Mouse (Mus musculus) C2C12 (cell line): ENCODE data around the gene Ptpru. TPM values are rescaled to one million over a fixed set of nuclear protein-coding genes. Genes with fewer than 3 reads are reported as not detected.
A peak's percentile ranks its signal among the peaks of the same experiment; 100 is the strongest.

Experiments
- H3K27me3 ChIP-seq: one replicate; pipeline ENCODE4 v1.6.1; 2011; ENCODE audit not compliant: control insufficient read depth, insufficient read depth, insufficient read length
- H3K36me3 ChIP-seq: one replicate; pipeline ENCODE4 v1.6.1; 2011; ENCODE audit not compliant: control insufficient read depth, insufficient read depth
- H3K4me3 ChIP-seq: one replicate; pipeline ENCODE4 v1.5.1; 2011; ENCODE audit warnings: mild to moderate bottlenecking, control low read depth; ENCODE audit not compliant: poor library complexity, insufficient read depth, severe bottlenecking
- H3K79me2 ChIP-seq: one replicate; pipeline ENCODE4 v1.6.1; 2011; ENCODE audit not compliant: control insufficient read depth, insufficient read depth
- H3K79me3 ChIP-seq: one replicate; pipeline ENCODE4 v1.6.1; 2011; ENCODE audit warnings: low read depth, control low read depth
- H3ac ChIP-seq: one replicate; pipeline ENCODE3; 2011; ENCODE audit warnings: low read depth; ENCODE audit not compliant: control insufficient read depth, insufficient read length
- CEBPB ChIP-seq: IDR thresholded peaks from one replicate; pipeline ENCODE4 v1.6.1; 2011; ENCODE audit warnings: low read depth, mild to moderate bottlenecking, control low read depth, moderate library complexity
- CTCF ChIP-seq: IDR thresholded peaks from one replicate; pipeline ENCODE4 v1.5.1; 2011; ENCODE audit not compliant: control insufficient read depth, insufficient read depth, insufficient read length
- FOSL1 ChIP-seq: IDR thresholded peaks from one replicate; pipeline ENCODE4 v1.8.0; 2011; ENCODE audit warnings: mild to moderate bottlenecking, low read length; ENCODE audit not compliant: poor library complexity, insufficient read depth, severe bottlenecking
- MAX ChIP-seq: IDR thresholded peaks from one replicate; pipeline ENCODE4 v1.6.1; 2011; ENCODE audit warnings: mild to moderate bottlenecking, control low read depth
- MYOD1 ChIP-seq: IDR thresholded peaks from one replicate; pipeline ENCODE4 v1.6.1; 2011; ENCODE audit warnings: low read depth; ENCODE audit not compliant: control insufficient read depth, insufficient read length
- MYOG ChIP-seq: IDR thresholded peaks from one replicate; pipeline ENCODE4 v1.6.1; 2011; ENCODE audit not compliant: control insufficient read depth, insufficient read length; ENCODE audit errors: extremely low read depth
- USF1 ChIP-seq: IDR thresholded peaks from one replicate; pipeline ENCODE4 v1.6.1; 2011; ENCODE audit warnings: low read depth, mild to moderate bottlenecking, control low read depth, moderate library complexity
- polyA plus RNA-seq: library from polyadenylated mRNA; unstranded; fragments of >200 nt; fragmentation: generic; extraction: Trizol; gene quantifications from one replicate; pipeline ENCODE4 v1.2.1, GENCODE M21; 2012; ENCODE audit warnings: missing spikeins

Gene Ptpru
- polyA plus RNA-seq, 1 experiment = 0.07 TPM

- H3K27me3 ChIP-seq = no peaks in the 10 kb centered on the region
Observed at GRCm38 (mm10) chr4:131875242-131875641, 37.2 kb upstream of the Ptpru start.

GRCm38 (mm10) chr4:131874567-131874966 lies 36.5 kb upstream of the Ptpru start:
- Histone ChIP-seq H3K4me3 (peak overlapping the region; percentile 89), H3K79me2 (peaks cover 74% of the 10 kb centered on the region), H3K27me3 (no peaks in the 10 kb centered on the region), H3K36me3 (no peaks in the 10 kb centered on the region), H3K79me3 (peaks cover 60% of the 10 kb centered on the region), H3ac (peak overlapping the region; percentile 91)
- TF ChIP-seq USF1 = no peak
- TF ChIP-seq MAX = no peak
- no peak for TF ChIP-seq MYOD1
- no peak for TF ChIP-seq CTCF
- TF ChIP-seq CEBPB = no peak
- TF ChIP-seq MYOG = no peak

More at GRCm38 (mm10) chr4:131875242-131875641, 37.2 kb upstream of the Ptpru start:
- H3K4me3 ChIP-seq = peak overlapping the region; percentile 89
- peaks cover 81% of the 10 kb centered on the region for H3K79me2 ChIP-seq
- peak; percentile 14 for TF ChIP-seq MYOD1
- TF ChIP-seq CEBPB = no peak
- no peak for TF ChIP-seq USF1
- H3ac ChIP-seq = peak overlapping the region; percentile 47
- no peaks in the 10 kb centered on the region for H3K36me3 ChIP-seq
- H3K79me3 ChIP-seq = peaks cover 67% of the 10 kb centered on the region

- Histone ChIP-seq H3ac (peak overlapping the region; percentile 91), H3K79me2 (peaks cover 70% of the 10 kb centered on the region), H3K4me3 (peak overlapping the region; percentile 89), H3K79me3 (peaks cover 56% of the 10 kb centered on the region), H3K27me3 (no peaks in the 10 kb centered on the region), H3K36me3 (no peaks in the 10 kb centered on the region)
- TF ChIP-seq USF1 (no peak), CTCF (no peak), MYOG (no peak), MAX (no peak), FOSL1 (no peak), MYOD1 (no peak), CEBPB (no peak)
Observed at GRCm38 (mm10) chr4:131874169-131874536, 36.1 kb upstream of the Ptpru start.

- H3K79me2 ChIP-seq = peaks cover 64% of the 10 kb centered on the region
- H3ac ChIP-seq = peak within 1 kb of the TSS; percentile 91
- TF ChIP-seq MYOD1 (peak; percentile 40), MAX (peak; percentile 94), CEBPB (no peak)
- peak within 1 kb of the TSS; percentile 89 for H3K4me3 ChIP-seq
- H3K36me3 ChIP-seq = no peaks in the 10 kb centered on the region
- H3K79me3 ChIP-seq = peaks cover 50% of the 10 kb centered on the region
- no peaks in the 10 kb centered on the region for H3K27me3 ChIP-seq
Observed at GRCm38 (mm10) chr4:131873293-131874168, 35.4 kb upstream of the Ptpru start, which contains the start of gene Srsf4. Srsf4 (plus strand) TSS chr4:131873617.

GRCm38 (mm10) chr4:131872672-131873292 lies 34.7 kb upstream of the Ptpru start:
- Histone ChIP-seq H3K27me3 (no peaks in the 10 kb centered on the region), H3K79me3 (peaks cover 42% of the 10 kb centered on the region), H3K4me3 (peak overlapping the region; percentile 89), H3K36me3 (peaks cover 3% of the 10 kb centered on the region), H3ac (peak overlapping the region; percentile 76), H3K79me2 (peaks cover 56% of the 10 kb centered on the region)
- TF ChIP-seq MYOD1 (no peak), CEBPB (no peak), MYOG (no peak), CTCF (no peak), USF1 (no peak), MAX (no peak)

GRCm38 (mm10) chr4:131861341-131861739 lies 23.3 kb upstream of the Ptpru start:
- H3ac ChIP-seq = no peak overlapping the region
- no peak for TF ChIP-seq CEBPB
- TF ChIP-seq MAX = no peak
- no peak for TF ChIP-seq MYOD1
- TF ChIP-seq CTCF = no peak
- no peak for TF ChIP-seq MYOG
- no peak for TF ChIP-seq FOSL1
- no peak for TF ChIP-seq USF1
- no peaks in the 10 kb centered on the region for H3K79me2 ChIP-seq
- H3K27me3 ChIP-seq = no peaks in the 10 kb centered on the region
- no peak overlapping the region for H3K4me3 ChIP-seq
- no peaks in the 10 kb centered on the region for H3K79me3 ChIP-seq
- peaks cover 48% of the 10 kb centered on the region for H3K36me3 ChIP-seq
